Mouse (Mus musculus) hindlimb bud, embryonic 11.5 days (tissue): Measurements from ENCODE around the gene Ehd2.

Experiments used
- DNase-seq: peaks from one replicate; pipeline ENCODE4 v3.0.0-alpha.2; 2012; ENCODE audit warnings: low read depth, low spot score; ENCODE audit errors: extremely low spot score

Ehd2 gene

GRCm38 (mm10) chr7:15967312-15967711, at the start of gene Ehd2:
Ehd2 (minus strand) TSS chr7:15967567.
- DNase-seq = no peak

GRCm38 (mm10) chr7:16015384-16015783, 48.0 kb upstream of the Ehd2 start:
- DNase-seq = no peak

GRCm38 (mm10) chr7:16014521-16015175, 47.3 kb upstream of the Ehd2 start:
- no peak for DNase-seq

DNA sequence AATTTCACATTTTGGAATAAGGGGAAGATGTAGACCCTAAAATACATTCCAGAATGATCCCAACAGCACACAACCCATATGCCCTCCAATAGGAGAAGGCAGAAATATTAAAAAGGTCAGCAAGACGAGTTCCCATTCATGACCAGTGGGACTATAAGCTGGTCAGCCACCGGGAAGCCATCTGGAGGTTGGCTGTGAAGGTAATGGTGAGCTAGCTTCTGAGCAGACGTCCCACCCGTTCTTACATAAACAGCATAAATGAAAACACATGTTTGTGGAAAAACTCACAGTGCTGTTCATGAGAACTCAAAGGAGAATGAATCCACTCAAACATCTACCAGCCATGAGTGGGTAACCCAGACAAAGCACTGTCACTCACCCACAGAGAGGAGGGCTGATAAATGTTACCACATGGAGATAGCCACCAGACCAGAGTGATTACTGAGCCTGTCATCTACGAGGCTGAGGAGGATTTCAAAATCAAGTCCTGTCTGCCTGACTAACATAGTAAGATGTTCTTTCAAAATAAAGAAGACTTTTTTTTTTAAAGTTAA, 46.4 kb upstream of the Ehd2 start:
- no peak for DNase-seq

DNA sequence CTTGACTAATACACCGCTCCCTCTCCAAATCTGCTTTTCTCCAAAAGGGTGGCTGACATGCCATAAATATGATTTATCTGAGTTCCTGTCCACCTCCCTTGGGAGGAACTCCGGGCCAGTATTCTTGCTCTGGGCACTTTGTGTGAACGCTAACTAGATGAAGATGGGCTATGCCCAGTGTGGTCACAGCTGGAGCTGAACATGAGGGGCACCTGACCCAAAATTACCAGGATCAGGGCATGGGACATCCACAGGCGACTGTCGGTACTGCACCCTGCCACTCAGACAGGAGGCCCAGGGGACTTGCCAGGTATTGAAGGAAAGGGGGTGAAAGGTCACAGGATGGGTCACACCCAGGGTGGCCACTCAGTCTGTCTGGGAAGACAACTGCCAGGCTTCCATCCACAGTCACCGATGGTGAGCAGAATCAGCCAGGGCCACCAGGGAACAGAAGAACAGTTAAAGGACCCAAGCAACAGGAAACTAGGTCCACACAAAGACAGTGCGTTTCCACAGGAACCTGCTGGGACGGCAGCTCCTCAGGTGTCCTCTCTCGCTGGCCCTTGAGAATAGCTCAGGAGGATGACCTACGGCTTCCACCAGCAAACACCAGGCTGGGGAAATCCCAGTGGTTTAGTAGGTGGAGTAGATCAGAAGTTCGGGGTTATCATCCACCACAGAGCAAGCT, 45.4 kb upstream of the Ehd2 start:
- no peak for DNase-seq

- DNase-seq = no peak
Observed at GRCm38 (mm10) chr7:16011418-16012085, 44.2 kb upstream of the Ehd2 start.

- no peak for DNase-seq
Observed at GRCm38 (mm10) chr7:16010649-16011048, 43.3 kb upstream of the Ehd2 start.

DNA sequence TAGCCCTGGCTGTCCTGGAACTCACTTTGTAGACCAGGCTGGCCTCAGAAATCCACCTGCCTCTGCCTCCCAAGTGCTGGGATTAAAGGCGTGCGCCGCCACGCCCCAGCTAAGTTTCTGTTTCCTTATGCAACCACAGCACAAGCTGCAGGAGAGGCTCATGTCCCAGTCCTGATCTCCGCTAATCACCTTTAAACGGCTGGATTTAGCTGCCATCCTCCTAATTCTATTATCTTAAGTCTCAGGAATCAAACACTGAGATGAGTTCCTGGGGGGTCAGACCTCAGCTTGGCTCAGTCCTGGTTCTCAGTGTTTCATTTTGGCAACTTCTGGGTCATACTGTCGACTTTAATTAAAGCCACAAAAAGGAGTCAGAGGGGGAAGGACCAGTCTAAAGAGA, 42.3 kb upstream of the Ehd2 start:
- DNase-seq = no peak

DNA sequence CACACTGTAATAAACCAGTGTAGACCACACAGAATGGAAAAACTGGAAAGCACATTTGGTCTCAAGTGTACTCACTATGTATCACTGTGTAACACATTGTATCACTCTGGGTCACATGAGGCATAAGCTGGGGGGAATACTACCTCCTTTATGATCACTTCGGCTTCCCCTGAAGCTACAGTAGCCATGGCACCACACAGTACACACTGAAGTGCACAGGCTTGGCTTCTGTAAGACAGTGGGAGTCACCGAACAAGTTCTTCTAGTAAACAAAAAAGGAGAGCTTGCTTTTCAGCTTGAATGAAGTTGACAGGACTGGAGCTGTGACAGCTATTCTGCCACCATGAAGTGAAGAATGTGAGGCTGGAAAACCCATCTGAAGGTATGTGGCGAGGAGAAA, 37.7 kb upstream of the Ehd2 start:
- no peak for DNase-seq

DNA sequence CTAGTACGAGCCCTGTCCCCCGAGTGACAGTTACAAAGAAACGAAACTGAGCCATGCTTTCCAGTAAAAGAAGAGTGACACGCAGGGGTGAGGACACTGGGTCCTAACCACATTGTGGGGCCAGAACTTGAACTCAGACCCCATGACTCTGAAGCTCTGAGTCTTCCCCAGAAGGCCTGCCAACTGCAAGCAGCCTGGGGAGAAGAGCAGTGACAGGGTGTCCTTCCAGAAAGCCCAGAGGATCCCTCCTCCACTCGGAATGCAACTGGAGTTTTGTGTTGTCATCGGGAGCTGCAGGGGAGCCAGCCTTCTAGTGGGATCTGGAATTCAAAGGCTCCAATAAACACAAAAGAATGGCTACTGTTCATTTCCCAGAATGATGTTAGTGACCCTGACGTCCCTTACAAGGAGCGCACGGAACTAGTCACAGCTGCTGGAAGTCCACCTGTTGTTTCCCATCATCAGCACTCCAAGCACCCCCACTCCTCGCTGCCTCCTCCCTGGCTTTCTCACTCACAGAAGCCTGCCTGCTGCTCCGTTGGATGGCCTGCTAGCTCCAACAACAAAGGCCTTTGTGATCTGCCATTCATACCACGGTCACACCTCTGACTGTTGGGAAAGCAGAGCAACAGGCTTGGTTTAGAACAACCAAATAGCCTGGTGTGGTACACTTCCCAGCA, 37.0 kb upstream of the Ehd2 start:
- no peak for DNase-seq

DNA sequence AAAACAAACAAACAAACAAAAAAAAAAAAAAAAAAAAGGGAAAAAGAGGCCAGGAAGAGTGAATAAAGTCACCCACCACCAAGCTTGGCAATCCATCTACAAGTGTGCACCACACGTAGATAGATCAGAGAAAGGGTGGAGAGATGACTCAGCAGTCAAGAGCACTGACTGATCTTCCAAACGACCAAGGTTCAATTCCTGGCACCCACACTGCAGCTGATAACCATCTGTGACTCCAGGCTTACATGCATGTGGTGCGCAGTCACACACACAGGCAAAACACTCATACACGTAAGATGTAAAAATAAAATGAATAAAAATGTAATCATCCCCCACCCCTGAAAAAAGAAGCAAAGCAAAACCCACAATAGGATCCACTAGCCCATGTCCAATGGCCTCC, 35.7 kb upstream of the Ehd2 start:
- DNase-seq = no peak

- DNase-seq = no peak
Observed at GRCm38 (mm10) chr7:16002171-16002570, 34.8 kb upstream of the Ehd2 start.

DNA sequence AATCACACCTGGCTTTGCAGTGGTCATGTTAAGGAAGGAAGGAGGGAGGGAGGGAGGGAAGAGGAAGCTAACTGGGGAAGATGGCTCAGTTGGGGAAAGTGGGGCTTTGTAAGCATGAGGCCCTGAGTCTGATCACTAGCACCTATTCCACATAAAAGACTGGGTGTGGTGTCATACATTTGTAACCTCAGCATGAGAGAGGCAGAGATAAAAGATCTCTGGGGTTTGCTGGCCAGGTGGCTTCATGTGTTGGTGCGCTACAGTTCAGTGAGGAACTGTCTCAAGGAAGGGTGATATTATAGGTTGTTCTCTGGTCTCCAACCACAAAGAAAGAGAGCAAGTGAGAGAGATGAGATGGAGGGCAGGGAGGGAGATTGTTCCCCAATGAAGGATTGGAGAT, 34.3 kb upstream of the Ehd2 start:
- no peak for DNase-seq

GRCm38 (mm10) chr7:15993789-15994188, 26.4 kb upstream of the Ehd2 start:
- no peak for DNase-seq

DNA sequence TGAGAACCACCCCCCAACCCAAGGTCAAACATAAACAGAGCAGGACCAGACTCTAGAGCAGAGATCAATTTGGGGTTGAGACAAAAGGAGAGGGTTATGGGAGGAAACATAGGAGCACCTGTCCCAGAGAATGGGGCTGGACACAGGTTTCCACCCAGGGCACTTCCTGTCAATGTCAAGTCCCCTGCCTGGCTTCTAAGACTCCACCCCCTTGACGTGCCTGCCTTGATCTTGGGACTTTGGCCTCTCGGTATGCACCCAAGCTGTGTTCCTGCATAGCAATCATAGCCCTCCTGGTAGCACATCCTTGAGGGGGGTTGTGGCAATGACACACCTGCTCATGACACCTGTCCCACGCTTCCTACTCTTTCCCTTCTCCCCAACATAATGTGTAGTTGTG, 25.8 kb upstream of the Ehd2 start:
- DNase-seq = no peak

DNA sequence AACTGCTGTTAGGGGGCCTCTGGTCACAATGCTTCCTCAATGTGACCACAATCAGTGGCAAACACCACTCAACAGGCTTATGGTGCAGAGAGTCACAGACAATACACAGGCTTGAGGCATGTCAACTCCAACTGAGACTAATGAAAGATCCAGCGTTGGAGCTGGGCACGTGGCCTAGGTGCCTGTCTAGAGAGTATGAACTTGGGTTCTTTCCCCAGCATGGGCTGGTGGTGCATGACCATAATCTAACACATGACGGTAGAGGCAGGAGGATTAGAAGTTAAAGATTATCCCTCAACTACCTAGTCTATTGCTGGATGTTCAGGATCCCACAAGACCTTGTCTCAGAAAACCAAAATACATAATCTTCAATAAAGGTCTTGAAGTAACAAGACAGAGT, 24.4 kb upstream of the Ehd2 start:
- DNase-seq = no peak

- no peak for DNase-seq
Observed at GRCm38 (mm10) chr7:15987661-15988356, 20.4 kb upstream of the Ehd2 start.

DNA sequence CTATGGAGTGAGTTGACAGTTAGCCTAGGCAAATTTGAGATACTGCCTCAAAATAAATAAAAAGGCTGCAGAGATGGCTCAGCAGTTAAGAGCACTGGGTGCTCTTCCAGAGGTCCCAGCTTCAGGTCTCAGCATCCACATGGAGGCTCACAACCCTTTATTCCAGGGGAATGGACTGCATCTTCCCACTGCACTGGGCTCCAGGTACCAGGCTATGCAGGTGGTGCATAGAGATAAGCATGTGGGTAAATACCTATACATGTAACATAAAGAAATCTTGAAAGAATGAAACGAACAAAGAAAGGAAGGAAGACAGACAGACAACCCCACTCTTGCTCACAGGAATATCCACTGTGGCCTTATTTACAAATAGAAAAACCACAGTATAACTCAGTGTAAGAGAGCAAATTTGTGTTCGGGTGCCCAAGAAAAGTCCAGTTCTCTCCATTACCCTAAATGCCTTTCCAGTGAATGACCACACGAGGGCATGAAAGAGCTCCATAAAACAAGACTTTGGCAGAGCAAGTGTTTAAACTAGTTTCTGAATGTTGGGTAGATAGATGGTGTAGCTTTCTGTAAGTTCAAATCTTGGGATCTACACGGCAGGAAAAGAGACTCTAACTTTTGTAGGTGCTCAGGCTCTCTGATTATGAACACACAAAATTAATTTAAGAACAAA, 15.5 kb upstream of the Ehd2 start:
- DNase-seq = no peak

- no peak for DNase-seq
Observed at GRCm38 (mm10) chr7:15981538-15981937, 14.2 kb upstream of the Ehd2 start.

DNA sequence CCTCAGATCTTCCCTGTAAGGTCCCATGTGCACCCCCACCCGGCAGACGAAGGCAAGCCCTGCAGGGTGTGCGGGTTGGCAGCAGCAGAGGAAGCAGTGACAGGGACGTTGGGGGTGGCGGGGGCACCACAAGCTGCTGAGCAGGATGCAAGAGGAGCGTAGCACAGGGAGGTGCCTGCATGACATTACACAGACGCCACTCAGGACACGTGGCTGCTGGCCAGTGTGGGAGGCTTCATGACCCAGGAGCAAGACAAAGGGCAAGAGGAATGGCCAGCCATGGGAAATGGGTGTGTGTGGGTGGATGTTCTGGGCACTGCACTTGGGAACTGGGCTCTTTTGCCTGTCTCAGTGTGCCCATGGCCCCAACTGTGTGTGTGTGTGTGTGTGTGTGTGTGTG, 12.9 kb upstream of the Ehd2 start:
- no peak for DNase-seq
